Mouse (Mus musculus) liver, embryonic 11.5 days (tissue): ENCODE data around the gene Rps13. TPM values are rescaled to one million over a fixed set of nuclear protein-coding genes. Genes with fewer than 3 reads are reported as not detected.

ENCODE experiments used
- ATAC-seq: fragments of 200-750 bp; cut with Nextera tagmentation; replicated peaks from 2 replicates; pipeline ENCODE4 v1.8.0; 2017; ENCODE audit warnings: moderate number of reproducible peaks, mild to moderate bottlenecking, moderate TSS enrichment, moderate library complexity; ENCODE audit not compliant: low FRiP score
- DNase-seq: peaks from one replicate; pipeline ENCODE4 v3.0.0-alpha.2; 2017; ENCODE audit warnings: low spot score
- H3K27ac ChIP-seq: fragments of 300-500 bp; sonication (generic); 2 replicates; pipeline ENCODE4 v1.5.1; 2014; ENCODE audit warnings: mild to moderate bottlenecking, low read depth, low read length, control low read depth
- H3K27me3 ChIP-seq: fragments of 300-500 bp; sonication (generic); replicated peaks from 2 replicates; pipeline ENCODE4 v1.6.1; 2014; ENCODE audit warnings: low read length, mixed read lengths; ENCODE audit not compliant: control insufficient read depth, insufficient read depth
- H3K36me3 ChIP-seq: fragments of 300-500 bp; sonication (generic); 2 replicates; pipeline ENCODE4 v1.6.1; 2014; ENCODE audit warnings: mild to moderate bottlenecking, low read length, moderate library complexity, mixed read lengths; ENCODE audit not compliant: control insufficient read depth, insufficient read depth
- H3K4me1 ChIP-seq: fragments of 300-500 bp; sonication (generic); replicated peaks from 2 replicates; pipeline ENCODE4 v1.6.1; 2014; ENCODE audit warnings: low read length, mixed read lengths; ENCODE audit not compliant: control insufficient read depth, insufficient read depth
- H3K4me2 ChIP-seq: fragments of 300-500 bp; sonication (generic); 2 replicates; pipeline ENCODE4 v1.6.1; 2014; ENCODE audit warnings: mild to moderate bottlenecking, control low read depth, moderate library complexity
- H3K4me3 ChIP-seq: fragments of 300-500 bp; sonication (generic); 2 replicates; pipeline ENCODE4 v1.5.1; 2014; ENCODE audit warnings: low read depth, low read length, control low read depth
- H3K9ac ChIP-seq: fragments of 300-500 bp; sonication (generic); 2 replicates; pipeline ENCODE4 v1.6.1; 2014; ENCODE audit warnings: low read depth, low read length, control low read depth
- H3K9me3 ChIP-seq: fragments of 300-500 bp; sonication (generic); 2 replicates; pipeline ENCODE4 v1.6.1; 2016; ENCODE audit warnings: low read length, inconsistent platforms, mixed read lengths; ENCODE audit not compliant: control insufficient read depth
- WGBS: fragments of 180-500 bp; shearing (Covaris S2); extraction: QIAGEN DNeasy Blood & Tissue Kit; methylation state at CpG from one replicate; pipeline ENCODE4 v1.1.7; 2014; 5-methylcytosine and 5-hydroxymethylcytosine counted together
- polyA plus RNA-seq: library from polyadenylated mRNA; unstranded; fragments of >200 nt; fragmentation: Nextera tagmentation; extraction: Ambion mirVana; gene quantifications from 2 replicates; pipeline ENCODE4 v1.2.1, GENCODE M21; 2014

Rps13 gene
- polyA plus RNA-seq, 1 experiment from 2014 or later: 1,113 TPM

- DNase-seq (no peak), ATAC-seq (no peak)
- Histone ChIP-seq H3K27me3 (no peaks in the 10 kb centered on the region), H3K36me3 (peaks cover 27% of the 10 kb centered on the region), H3K4me2 (no peak overlapping the region), H3K27ac (no peak overlapping the region), H3K4me1 (peaks cover 2% of the 10 kb centered on the region; the same call in 1 of the 2 replicates), H3K4me3 (no peak overlapping the region), H3K9ac (no peak overlapping the region), H3K9me3 (no peaks in the 10 kb centered on the region)
- 70% methylated on average over 7 of the region's 7 CpGs for WGBS
Measured at GRCm38 (mm10) chr7:116328777-116329176, 5.2 kb downstream of the Rps13 start.

- Histone ChIP-seq H3K27ac (no peak overlapping the region), H3K4me3 (no peak overlapping the region), H3K4me1 (peaks cover 2% of the 10 kb centered on the region; the same call in 1 of the 2 replicates), H3K9me3 (no peaks in the 10 kb centered on the region), H3K9ac (no peak overlapping the region), H3K27me3 (no peaks in the 10 kb centered on the region), H3K4me2 (no peak overlapping the region), H3K36me3 (peaks cover 27% of the 10 kb centered on the region)
- no peak for ATAC-seq
- 70% methylated on average over 5 of the region's 5 CpGs for WGBS
- no peak for DNase-seq
Measured at GRCm38 (mm10) chr7:116327901-116328300, 6.1 kb downstream of the Rps13 start.

- DNase-seq (peak; percentile 59), ATAC-seq (peak; percentile 72)
- Histone ChIP-seq H3K36me3 (no peaks in the 10 kb centered on the region), H3K4me3 (no peak overlapping the region), H3K9ac (no peak overlapping the region), H3K4me1 (no peaks in the 10 kb centered on the region), H3K27ac (no peak overlapping the region), H3K4me2 (0 out of 2 replicates have a peak overlapping the region, but pooled peaks have one; percentile 41), H3K9me3 (no peaks in the 10 kb centered on the region), H3K27me3 (no peaks in the 10 kb centered on the region)
- 33% methylated on average over 10 of the region's 10 CpGs for WGBS
Measured at GRCm38 (mm10) chr7:116323331-116323964, 10.5 kb downstream of the Rps13 start.

- Histone ChIP-seq H3K4me2 (peak overlapping the region; percentile 96), H3K9ac (peak overlapping the region; percentile 17; the same call in 1 of the 2 replicates)
- DNase-seq: no peak
Measured at GRCm38 (mm10) chr7:116309456-116309855, 24.5 kb downstream of the Rps13 start.

GRCm38 (mm10) chr7:116308632-116308991, 25.4 kb downstream of the Rps13 start:
- WGBS: 3% methylated on average over 16 of the region's 16 CpGs
- Histone ChIP-seq H3K4me3 (peak overlapping the region; percentile 88), H3K27me3 (peaks cover 9% of the 10 kb centered on the region; the same call in 1 of the 2 replicates), H3K4me1 (peaks cover 7% of the 10 kb centered on the region; the same call in 1 of the 2 replicates), H3K36me3 (no peaks in the 10 kb centered on the region), H3K9me3 (no peaks in the 10 kb centered on the region), H3K27ac (peak overlapping the region; percentile 11; the same call in 1 of the 2 replicates), H3K4me2 (peak overlapping the region; percentile 96), H3K9ac (peak overlapping the region; percentile 69)
- peak; percentile 19 for ATAC-seq
- peak; percentile 51 for DNase-seq

More at GRCm38 (mm10) chr7:116309456-116309855, 24.5 kb downstream of the Rps13 start:
- peaks cover 7% of the 10 kb centered on the region; the same call in 1 of the 2 replicates for H3K4me1 ChIP-seq
- H3K9me3 ChIP-seq: no peaks in the 10 kb centered on the region
- H3K27ac ChIP-seq: no peak overlapping the region
- peaks cover 9% of the 10 kb centered on the region; the same call in 1 of the 2 replicates for H3K27me3 ChIP-seq
- H3K36me3 ChIP-seq: no peaks in the 10 kb centered on the region
- peak overlapping the region; percentile 17; the same call in 1 of the 2 replicates for H3K4me3 ChIP-seq
- ATAC-seq: no peak
- 10% methylated on average over 9 of the region's 9 CpGs for WGBS

- Histone ChIP-seq H3K27ac (peak within 1 kb of the TSS; percentile 11; the same call in 1 of the 2 replicates), H3K4me3 (peak within 1 kb of the TSS; percentile 88), H3K4me1 (peaks cover 7% of the 10 kb centered on the region; the same call in 1 of the 2 replicates), H3K4me2 (peak within 1 kb of the TSS; percentile 96), H3K9ac (peak within 1 kb of the TSS; percentile 69), H3K9me3 (no peaks in the 10 kb centered on the region), H3K27me3 (peaks cover 9% of the 10 kb centered on the region; the same call in 1 of the 2 replicates), H3K36me3 (no peaks in the 10 kb centered on the region)
- 0% methylated on average over 58 of the region's 65 CpGs for WGBS
- ATAC-seq: peak; percentile 80
- DNase-seq: peak; percentile 80
Measured at GRCm38 (mm10) chr7:116307871-116308631, 25.9 kb downstream of the Rps13 start, which contains the start of gene Plekha7. Gene Plekha7, minus strand, starts transcription at chr7:116308376.

- DNase-seq (peak; percentile 76), ATAC-seq (peak; percentile 72)
- Histone ChIP-seq H3K27me3 (peaks cover 9% of the 10 kb centered on the region; the same call in 1 of the 2 replicates), H3K4me3 (peak overlapping the region; percentile 88), H3K27ac (no peak overlapping the region), H3K9ac (peak overlapping the region; percentile 69), H3K36me3 (no peaks in the 10 kb centered on the region), H3K4me1 (peaks cover 7% of the 10 kb centered on the region; the same call in 1 of the 2 replicates), H3K9me3 (no peaks in the 10 kb centered on the region), H3K4me2 (peak overlapping the region; percentile 96)
- WGBS: under 1% methylated on average over 62 of the region's 63 CpGs
Measured at GRCm38 (mm10) chr7:116307099-116307870, 26.7 kb downstream of the Rps13 start.

GRCm38 (mm10) chr7:116306601-116307000, 27.4 kb downstream of the Rps13 start:
- DNase-seq (no peak), ATAC-seq (no peak)
- Histone ChIP-seq H3K9ac (no peak overlapping the region), H3K27ac (no peak overlapping the region), H3K9me3 (no peaks in the 10 kb centered on the region), H3K4me1 (peaks cover 7% of the 10 kb centered on the region; the same call in 1 of the 2 replicates), H3K27me3 (peaks cover 9% of the 10 kb centered on the region; the same call in 1 of the 2 replicates), H3K36me3 (no peaks in the 10 kb centered on the region), H3K4me3 (peak overlapping the region; percentile 88; the same call in 1 of the 2 replicates), H3K4me2 (peak overlapping the region; percentile 96)
- WGBS: 23% methylated on average over 5 of the region's 5 CpGs
